Mouse (Mus musculus) gonadal fat pad, adult 2 months (tissue): ENCODE measurements at regions not wholly inside any gene's neighbourhood (a gene's known extent, or its start where the extent isn't known, plus 50 kb on each side); places are given as distances from the start of the nearest gene placed in this dataset.
"Not testable (repeated sequence)": the region's sequence is repeated elsewhere in the genome, so short reads cannot be mapped to it uniquely, and the experiment has no call there.

Experiments used
- DNase-seq: peaks from one replicate; pipeline ENCODE4 v3.0.0-alpha.2; 2012; ENCODE audit warnings: low read depth

- no peak for DNase-seq
Observed at GRCm38 (mm10) chr1:157048996-157049395, 59.5 kb downstream of the Tex35 start.

GRCm38 (mm10) chr1:157048201-157048923, 60.1 kb downstream of the Tex35 start:
- no peak for DNase-seq

- peak; percentile 60 for DNase-seq
Observed at GRCm38 (mm10) chr1:157047751-157048200, 60.7 kb downstream of the Tex35 start.

DNA sequence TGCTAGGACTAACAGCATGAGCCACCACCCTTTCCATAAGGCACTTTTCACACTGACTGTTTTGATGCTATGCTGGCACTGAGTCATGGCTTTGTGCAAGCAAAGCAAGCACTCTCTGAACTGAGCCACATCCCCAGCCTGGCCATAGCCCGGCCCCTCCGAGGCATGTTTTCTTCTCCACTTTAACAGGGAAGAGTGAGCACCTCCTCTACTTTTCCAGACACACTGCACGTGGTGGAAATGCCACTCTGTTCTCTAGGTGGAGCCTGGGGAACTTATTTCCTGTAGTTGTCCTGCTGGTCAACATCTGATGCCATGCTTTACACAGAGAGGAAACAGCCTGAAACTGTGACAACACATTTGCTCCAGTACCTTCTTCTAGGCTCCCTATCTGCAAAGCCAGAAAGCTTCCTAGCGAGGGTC, 61.7 kb downstream of the Tex35 start:
- DNase-seq = no peak

GRCm38 (mm10) chr1:157039836-157040196, 68.7 kb downstream of the Tex35 start:
- no peak for DNase-seq

DNA sequence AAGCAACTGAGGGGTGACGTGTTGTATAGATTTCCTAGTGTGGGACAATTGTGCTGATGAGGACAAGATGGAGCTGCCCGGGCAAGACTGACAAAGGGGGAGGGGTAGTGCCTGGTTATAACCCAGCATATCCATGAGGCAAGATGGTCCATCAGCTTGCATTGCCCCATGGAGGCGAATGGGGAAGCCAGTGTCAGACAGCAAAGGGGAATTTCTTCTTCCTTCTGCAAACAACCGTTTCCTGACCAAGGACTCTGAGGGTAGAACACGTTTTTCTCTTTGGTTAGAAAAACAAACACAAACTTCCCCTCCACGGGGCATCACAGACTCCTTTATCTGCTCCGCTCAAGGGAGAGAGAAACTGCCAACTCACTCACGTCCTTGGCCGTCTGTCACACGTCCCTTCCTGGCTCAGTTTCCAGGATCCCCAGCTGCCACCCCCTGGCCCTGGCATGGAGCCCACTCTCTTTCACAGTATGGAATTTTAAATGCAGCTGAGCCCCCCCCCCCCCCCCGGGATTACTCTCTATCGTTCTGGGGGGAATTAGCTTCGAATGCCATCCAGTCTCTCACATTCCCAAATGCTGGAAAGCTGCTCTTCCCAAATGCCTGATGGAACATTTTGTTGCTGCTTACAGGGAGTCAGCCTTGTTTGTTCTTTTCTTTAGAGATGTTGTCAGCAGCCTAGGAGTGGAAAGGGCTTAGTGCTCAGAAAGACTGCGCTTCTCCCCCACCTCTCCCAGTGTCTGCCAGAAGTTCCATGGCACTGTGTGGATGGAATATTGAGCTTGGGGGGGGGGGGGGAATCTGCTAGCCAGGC, 69.3 kb downstream of the Tex35 start:
- DNase-seq = no peak

GRCm38 (mm10) chr1:157038111-157039008, 70.1 kb downstream of the Tex35 start:
- DNase-seq = no peak

- no peak for DNase-seq
Observed at GRCm38 (mm10) chr1:157037246-157037991, 71.1 kb downstream of the Tex35 start.

- no peak for DNase-seq
Observed at GRCm38 (mm10) chr1:157036779-157037178, 71.7 kb downstream of the Tex35 start.

GRCm38 (mm10) chr1:157035221-157035620, 73.3 kb downstream of the Tex35 start:
- DNase-seq = not testable (repeated sequence)

- no peak for DNase-seq
Observed at GRCm38 (mm10) chr1:157028682-157029081, 79.8 kb downstream of the Tex35 start.

GRCm38 (mm10) chr1:157027681-157028080, 80.8 kb downstream of the Tex35 start:
- DNase-seq = no peak

DNA sequence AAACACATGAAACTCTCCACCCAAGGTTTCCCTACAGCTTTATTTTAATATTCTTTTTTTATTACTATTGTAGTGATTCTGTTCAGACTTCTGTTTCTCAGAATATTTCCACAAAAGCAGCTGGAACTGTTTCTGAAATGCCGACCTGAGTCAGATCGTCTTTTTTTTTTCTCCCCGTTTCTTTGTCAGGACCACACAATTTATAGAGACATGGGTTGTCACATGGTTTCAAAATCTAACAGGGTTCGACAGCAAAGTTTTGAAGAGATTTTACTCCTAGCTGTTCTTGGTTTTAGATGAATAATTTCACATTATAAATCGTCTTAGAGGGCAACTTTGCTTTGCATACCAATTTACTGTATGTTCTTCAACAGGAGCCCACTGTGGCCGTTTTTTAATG, 84.0 kb upstream of the Ralgps2 start:
- no peak for DNase-seq

- DNase-seq = no peak
Observed at GRCm38 (mm10) chr1:157022456-157023435, 83.3 kb upstream of the Ralgps2 start.

GRCm38 (mm10) chr1:157019892-157020291, 80.5 kb upstream of the Ralgps2 start:
- no peak for DNase-seq

GRCm38 (mm10) chr1:157018726-157019125, 79.3 kb upstream of the Ralgps2 start:
- no peak for DNase-seq

GRCm38 (mm10) chr1:157017198-157017994, 78.0 kb upstream of the Ralgps2 start:
- DNase-seq = no peak

- DNase-seq = no peak
Observed at GRCm38 (mm10) chr1:157016625-157017024, 77.2 kb upstream of the Ralgps2 start.
